Mouse (Mus musculus): ENCODE results near the gene Mapkap1.
A peak's percentile ranks its signal among the peaks of the same experiment; 100 is the strongest.

Gene Mapkap1

DNA sequence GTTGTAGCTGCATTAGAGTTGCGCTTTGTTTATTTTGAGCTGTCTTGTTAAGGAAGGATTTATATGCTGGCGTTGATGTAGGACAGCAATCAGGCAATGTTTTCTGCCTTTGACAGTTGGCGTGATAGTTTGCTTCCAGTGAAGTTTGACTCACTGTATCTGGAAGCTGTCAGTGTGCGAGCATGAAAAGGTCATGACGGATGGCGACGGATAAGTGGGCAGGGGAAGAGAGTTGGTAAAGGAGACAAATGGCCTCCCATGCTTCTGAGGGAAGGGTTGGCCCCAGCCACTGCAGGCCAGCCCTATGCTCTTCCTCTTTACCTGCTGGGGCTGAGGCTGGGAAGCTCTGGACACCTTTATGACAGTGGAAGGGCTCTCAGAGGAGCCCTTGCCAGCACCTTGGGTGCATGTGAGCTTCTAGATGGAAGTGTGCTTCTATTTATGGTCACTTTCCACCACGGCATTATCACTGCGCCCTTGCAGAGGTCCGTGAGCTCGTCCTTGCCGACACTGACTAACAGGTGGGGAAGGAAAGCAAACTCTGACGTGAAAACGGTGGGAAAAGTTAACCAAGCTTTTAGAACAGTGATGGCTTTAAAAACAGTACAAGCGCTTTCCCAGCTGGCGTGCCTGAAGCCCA lies 185.3 kb downstream of the Mapkap1 start:
- no peak for DNase-seq

DNA sequence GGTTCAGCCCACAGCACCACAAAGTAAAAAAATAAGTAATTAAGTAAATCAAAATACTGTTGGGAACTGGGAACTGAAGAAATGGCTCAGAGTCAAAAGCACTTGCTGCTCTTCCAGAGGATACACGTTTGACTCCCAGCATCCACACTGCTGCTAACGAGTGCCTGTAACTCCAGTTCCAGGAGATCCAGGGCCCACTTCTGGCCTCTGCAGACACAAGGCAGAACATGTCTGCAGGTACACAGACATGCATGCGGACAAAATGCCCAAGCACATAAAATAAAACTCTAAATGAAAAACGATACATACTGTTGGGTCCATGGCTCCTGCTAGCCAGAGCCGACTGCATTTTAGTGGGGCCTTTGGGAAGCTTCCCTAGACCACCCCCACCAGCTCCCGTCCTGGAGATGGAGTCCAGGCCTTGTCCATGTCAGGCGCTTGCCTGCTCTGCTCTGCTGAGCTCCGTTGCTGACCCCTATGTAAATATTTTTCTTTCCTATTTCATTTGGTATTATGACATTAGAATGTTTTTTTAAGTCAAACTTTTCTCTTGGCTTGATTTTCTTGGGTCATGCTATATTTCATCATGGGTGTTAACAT lies 185.9 kb downstream of the Mapkap1 start:
- DNase-seq: no peak

GRCm38 (mm10) chr2:34594001-34594400 lies 187.4 kb downstream of the Mapkap1 start:
- peak in 1 of 2 experiments; percentile 10 for DNase-seq

- peak in 1 of 2 experiments; percentile 16 for DNase-seq
These were observed 193.2 kb downstream of the Mapkap1 start for GRCm38 (mm10) chr2:34599606-34600255.

GRCm38 (mm10) chr2:34600734-34601133 lies 194.2 kb downstream of the Mapkap1 start:
- no peak for DNase-seq

GRCm38 (mm10) chr2:34602111-34602541 lies 195.6 kb downstream of the Mapkap1 start:
- DNase-seq: no peak

DNA sequence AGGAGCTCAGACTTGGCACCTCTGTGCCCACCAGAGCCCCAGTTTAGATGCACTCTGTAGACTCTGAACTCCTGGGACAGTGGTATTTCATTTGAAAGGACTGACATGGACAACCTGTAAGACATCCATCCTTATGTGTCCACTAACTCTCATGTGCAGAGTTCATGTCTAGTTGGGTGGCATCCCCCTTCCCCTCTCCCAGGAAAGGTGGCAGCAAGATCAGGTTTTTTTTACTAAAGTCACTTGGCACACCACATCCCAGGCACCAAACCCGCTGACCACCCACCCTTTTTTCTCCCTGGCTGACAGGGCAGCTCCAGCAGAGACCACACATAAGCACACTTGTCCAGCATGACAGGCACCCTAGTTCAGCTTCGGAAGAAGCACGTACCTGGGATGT lies 196.3 kb downstream of the Mapkap1 start:
- no peak for DNase-seq

DNA sequence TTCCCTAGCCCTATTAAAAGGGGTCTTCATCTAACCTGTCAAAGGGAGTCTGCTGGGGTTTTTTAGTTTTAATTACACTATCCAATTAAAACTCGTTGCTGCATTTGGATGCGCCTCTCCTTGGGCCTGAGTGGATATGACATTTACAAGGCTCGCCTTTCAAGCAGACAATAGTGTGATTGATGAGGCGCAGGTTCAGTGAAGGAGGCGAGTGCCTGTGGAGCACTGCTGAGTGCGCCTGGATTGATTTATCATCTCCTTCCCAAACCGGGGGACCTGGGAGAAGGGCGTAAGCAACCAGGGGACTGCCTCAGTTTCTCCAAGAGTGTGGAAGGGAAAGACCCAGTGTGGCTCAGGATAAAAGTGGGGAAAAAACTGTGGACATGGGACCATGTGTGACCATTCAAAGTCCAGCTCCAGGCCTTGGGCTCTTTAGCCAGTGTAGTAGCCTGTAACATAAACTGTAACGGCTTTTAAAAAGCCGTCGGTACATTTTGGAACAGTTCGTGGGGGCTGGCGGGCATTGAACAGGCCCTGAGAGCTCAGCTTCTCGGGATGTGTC lies 197.2 kb downstream of the Mapkap1 start:
- no peak for DNase-seq

DNA sequence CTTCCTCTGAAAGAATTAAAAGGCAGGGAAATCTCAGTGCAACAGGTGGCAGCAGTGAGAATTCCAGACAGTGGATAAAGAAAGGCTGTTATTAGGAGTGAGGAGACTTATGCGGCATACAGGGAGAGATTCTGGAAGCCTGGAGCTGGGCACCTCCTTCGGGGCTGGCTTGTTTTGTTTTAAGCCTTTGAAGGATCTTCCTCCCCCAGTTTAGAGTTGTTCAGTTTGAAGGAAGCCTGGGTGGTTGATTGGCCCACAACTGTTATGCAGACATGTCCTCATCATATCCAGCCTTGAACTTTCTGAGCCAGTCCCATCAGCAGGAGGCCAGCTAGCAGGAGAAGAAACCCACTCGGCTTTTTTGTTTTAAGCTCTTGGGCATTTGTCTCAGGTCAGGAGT lies 198.5 kb downstream of the Mapkap1 start:
- no peak for DNase-seq

GRCm38 (mm10) chr2:34608917-34609316 lies 202.3 kb downstream of the Mapkap1 start:
- no peak for DNase-seq

DNA sequence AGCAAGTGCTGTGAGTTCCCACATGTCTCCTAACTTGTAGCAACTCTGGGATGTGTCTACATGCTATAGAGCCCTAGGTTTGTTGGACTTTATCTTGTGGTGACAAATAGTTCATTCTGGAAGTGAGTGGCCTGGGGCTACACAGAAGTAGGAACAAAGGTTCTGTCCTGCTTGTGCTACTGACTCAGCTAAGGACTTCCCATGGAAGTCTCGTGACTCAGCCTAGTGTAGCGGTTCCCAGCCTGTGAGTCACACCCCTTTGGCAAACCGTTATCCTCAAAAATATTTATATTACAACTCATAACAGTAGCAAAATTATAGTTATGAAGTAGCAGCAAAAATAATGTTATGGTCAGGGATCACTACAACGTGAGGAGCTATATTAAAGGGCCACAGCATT lies 202.9 kb downstream of the Mapkap1 start:
- DNase-seq: no peak

- no peak for DNase-seq
These were observed 214.3 kb downstream of the Mapkap1 start for GRCm38 (mm10) chr2:34620778-34621415.

- DNase-seq: peak; percentile 33 to 41
These were observed 214.9 kb downstream of the Mapkap1 start for GRCm38 (mm10) chr2:34621485-34621884.

GRCm38 (mm10) chr2:34622518-34622917 lies 215.9 kb downstream of the Mapkap1 start:
- DNase-seq: no peak

DNA sequence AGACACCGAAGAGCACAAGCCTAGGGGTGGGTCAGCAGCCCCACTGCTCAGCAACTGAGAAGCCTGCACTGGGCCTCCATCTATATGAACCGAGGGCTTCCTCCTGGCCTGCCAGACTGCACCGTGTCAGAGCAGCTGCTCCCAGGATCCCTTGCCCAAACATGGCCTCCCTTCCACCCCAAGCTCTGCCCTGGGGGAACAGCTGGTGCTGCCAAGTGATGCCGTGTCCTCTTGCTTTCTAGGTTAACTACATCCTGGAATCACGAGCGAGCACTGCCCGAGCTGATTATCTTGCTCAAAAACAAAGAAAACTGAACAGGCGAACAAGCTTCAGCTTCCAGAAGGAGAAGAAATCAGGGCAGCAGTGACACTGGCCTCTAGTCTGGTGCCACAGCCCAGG lies 216.6 kb downstream of the Mapkap1 start:
- DNase-seq: no peak

- DNase-seq: no peak
These were observed 217.5 kb downstream of the Mapkap1 start for GRCm38 (mm10) chr2:34624076-34624475.

- peak in 1 of 2 experiments; percentile 35 for DNase-seq
These were observed 221.0 kb downstream of the Mapkap1 start for GRCm38 (mm10) chr2:34627328-34628226.

- DNase-seq: no peak
These were observed 222.5 kb downstream of the Mapkap1 start for GRCm38 (mm10) chr2:34628903-34629540.

DNA sequence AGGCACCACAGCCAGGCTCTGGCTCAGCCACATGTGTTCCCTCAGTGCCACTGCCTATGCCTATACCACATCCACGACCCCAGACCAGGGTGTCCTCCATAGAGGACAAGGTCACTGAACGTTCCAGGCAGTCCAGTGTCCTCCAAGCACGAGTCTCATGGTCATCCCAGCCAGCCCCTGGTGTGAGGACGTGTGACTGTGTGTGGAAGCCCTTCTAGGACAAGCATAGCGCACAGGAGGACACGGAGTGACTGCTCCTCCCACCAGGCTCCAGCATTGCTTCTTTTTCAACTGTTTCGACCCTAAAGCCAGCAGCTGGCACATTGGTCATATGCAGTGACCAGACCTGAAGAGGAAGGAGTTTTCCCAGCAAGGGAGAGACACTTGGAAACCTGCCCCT lies 223.2 kb downstream of the Mapkap1 start:
- DNase-seq: no peak

- DNase-seq: no peak
These were observed 223.9 kb downstream of the Mapkap1 start for GRCm38 (mm10) chr2:34630445-34630844.

- no peak for DNase-seq
These were observed 225.5 kb downstream of the Mapkap1 start for GRCm38 (mm10) chr2:34632051-34632450.

All from kidney, postnatal 36 days (tissue).